Mouse (Mus musculus): ENCODE results near the gene Antxr2. TPM values are rescaled to one million over a fixed set of nuclear protein-coding genes. Genes with fewer than 3 reads are reported as not detected.
A peak's percentile ranks its signal among the peaks of the same experiment; 100 is the strongest.

The Antxr2 gene
- polyA plus RNA-seq, 1 experiment from 2014 or later: 56.1 TPM

DNA sequence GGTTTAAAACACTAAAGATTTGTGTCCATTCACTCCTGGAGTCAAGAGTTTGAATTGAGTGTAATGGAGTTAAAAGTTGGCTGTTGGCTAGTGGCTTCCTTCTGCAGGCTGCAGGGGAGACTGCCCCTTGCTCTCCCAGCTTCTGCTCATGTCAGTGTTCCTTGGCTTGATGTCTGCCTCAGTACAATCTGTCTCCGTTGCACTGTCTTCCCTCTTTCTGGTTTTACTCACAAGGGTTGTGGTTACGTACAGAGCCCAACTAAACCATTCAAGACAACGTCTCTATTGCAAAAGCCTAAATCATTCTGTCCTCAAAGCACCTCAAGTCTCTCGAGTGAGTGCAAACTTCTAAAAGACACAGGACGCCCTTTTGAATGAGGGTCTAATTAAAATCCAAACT, 73.3 kb downstream of the Antxr2 start:
- Histone ChIP-seq H3K27ac (no peak overlapping the region), H3K27me3 (no peaks in the 10 kb centered on the region), H3K9ac (no peak overlapping the region), H3K4me3 (no peak overlapping the region), H3K4me2 (no peak overlapping the region), H3K4me1 (replicated peaks) (no peaks in the 10 kb centered on the region), H3K36me3 (peaks cover 37% of the 10 kb centered on the region), H3K9me3 (replicated peaks) (no peaks in the 10 kb centered on the region)
- 82% methylated on average over 5 of the region's 5 CpGs for WGBS
- no peak for ATAC-seq (replicated peaks; ENCODE audit: insufficient number of reproducible peaks, insufficient read depth, low FRiP score, low read depth)

DNA sequence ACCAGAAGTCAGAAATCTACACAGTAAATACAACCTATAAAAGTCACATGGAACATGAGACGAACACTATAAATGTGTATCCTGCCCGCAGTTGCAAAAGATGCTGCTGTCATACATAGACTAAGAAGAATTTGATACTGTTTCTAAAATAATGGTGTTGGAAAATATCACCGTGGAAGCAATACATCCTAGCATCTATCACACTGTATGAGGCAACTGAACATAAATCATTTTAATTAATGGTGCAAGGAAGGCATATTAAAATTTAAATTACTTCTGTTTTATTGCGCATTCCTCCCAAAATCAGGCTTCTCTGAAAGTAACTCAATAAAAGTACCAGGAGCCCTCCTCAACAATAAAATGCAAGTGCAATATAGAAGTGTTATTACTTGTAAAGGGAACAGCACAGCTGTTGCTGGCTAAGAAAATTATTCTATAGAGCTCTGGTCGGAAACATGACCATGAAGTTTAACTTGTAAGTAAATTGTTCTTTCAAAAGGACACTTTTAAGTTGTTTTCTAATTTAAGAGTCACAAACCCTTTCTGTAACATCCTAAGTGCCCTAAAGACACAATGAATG, 76.6 kb downstream of the Antxr2 start:
- H3K27ac ChIP-seq: no peak overlapping the region
- no peak overlapping the region for H3K4me3 ChIP-seq
- H3K4me1 ChIP-seq (replicated peaks): no peaks in the 10 kb centered on the region
- no peaks in the 10 kb centered on the region for H3K27me3 ChIP-seq
- no peak for ATAC-seq (replicated peaks; ENCODE audit: insufficient number of reproducible peaks, insufficient read depth, low FRiP score, low read depth)
- WGBS: 86% methylated on average over 5 of the region's 5 CpGs
- H3K36me3 ChIP-seq: peaks cover 13% of the 10 kb centered on the region; the same call in 1 of the 2 replicates
- H3K9ac ChIP-seq: no peak overlapping the region
- no peak overlapping the region for H3K4me2 ChIP-seq
- H3K9me3 ChIP-seq (replicated peaks): no peaks in the 10 kb centered on the region

DNA sequence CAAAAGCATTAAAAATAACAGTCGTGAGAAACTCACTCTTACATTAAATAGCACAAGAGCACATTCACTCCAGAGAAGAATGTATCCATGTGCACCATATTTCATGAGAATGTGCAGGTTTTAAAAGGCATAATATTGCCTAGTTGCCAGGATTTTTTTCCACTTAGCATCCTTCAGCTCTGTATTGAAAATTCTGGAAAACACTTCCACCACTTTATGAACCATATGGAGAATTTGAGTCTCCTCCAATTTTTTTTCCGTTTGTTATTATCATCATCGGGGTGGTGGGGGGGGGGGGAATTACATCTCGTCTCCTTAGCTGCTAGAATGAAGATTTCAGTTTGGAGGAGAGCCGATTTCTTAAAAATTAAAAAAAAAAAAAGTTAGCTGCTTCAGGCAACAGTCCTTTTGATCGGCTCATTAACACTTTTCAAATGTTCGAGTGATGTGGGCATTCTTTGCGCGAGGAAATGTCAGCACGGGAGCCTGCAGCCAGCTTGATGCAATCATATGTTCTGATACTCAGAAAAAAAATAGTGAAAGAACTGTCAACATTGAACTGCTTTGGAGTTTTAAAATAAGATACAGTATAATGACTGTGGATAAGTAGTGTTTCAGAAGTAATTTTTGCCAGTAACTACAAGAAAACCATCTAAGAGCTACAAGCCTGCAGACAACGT, 77.5 kb downstream of the Antxr2 start:
- Histone ChIP-seq H3K36me3 (peaks cover 10% of the 10 kb centered on the region; the same call in 1 of the 2 replicates), H3K27ac (no peak overlapping the region), H3K4me2 (no peak overlapping the region), H3K27me3 (no peaks in the 10 kb centered on the region), H3K9ac (no peak overlapping the region), H3K4me1 (replicated peaks) (no peaks in the 10 kb centered on the region), H3K4me3 (no peak overlapping the region), H3K9me3 (replicated peaks) (no peaks in the 10 kb centered on the region)
- WGBS: 70% methylated on average over 11 of the region's 11 CpGs
- no peak for ATAC-seq (replicated peaks; ENCODE audit: insufficient number of reproducible peaks, insufficient read depth, low FRiP score, low read depth)

DNA sequence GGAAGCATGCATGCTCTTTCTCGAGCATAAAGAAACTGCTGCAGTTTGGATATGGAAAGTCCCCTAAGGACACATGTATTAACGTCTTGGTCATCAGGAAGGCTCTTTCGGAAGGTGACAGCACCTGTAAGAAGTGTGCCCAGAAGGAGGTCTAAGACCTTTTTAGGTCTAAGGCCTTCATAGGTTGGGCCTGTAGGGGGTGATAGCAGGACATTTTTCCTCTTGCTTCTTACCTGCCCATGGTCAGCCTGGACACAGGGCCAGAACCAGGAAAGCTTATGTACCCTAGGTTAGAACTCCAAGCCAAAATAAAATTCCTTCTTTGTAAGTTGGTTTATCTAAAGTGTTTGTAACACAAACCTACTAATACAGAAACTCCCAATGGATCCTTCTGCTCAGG, 83.6 kb downstream of the Antxr2 start:
- 73% methylated on average over 3 of the region's 3 CpGs for WGBS
- Histone ChIP-seq H3K4me3 (no peak overlapping the region), H3K4me2 (no peak overlapping the region), H3K4me1 (replicated peaks) (no peaks in the 10 kb centered on the region), H3K9me3 (replicated peaks) (no peaks in the 10 kb centered on the region), H3K27ac (no peak overlapping the region), H3K36me3 (peaks cover 12% of the 10 kb centered on the region; the same call in 1 of the 2 replicates), H3K27me3 (no peaks in the 10 kb centered on the region), H3K9ac (no peak overlapping the region)
- ATAC-seq (replicated peaks; ENCODE audit: insufficient number of reproducible peaks, insufficient read depth, low FRiP score, low read depth): no peak

DNA sequence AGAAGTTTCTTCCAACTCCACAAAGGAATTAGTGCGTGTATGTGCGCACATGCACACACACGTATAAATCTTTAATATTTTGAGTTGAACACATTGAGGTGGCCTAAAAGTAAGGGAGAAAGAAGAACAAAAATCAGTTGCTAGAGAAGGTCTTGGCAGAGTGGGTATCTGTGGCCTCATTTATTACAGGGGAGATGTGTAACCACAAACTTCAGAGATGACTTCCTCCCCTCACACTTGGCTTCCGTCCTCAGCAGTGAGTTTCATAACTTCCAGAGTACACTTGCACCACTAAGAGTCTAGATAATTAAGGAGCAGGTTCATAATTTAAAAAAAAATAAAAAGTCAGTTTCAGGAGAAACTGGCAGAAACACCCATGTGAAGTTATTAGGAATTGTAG, 84.6 kb downstream of the Antxr2 start:
- H3K9ac ChIP-seq: no peak overlapping the region
- H3K36me3 ChIP-seq: peaks cover 12% of the 10 kb centered on the region; the same call in 1 of the 2 replicates
- no peaks in the 10 kb centered on the region for H3K4me1 ChIP-seq (replicated peaks)
- no peak overlapping the region for H3K4me2 ChIP-seq
- no peak overlapping the region for H3K4me3 ChIP-seq
- no peak overlapping the region for H3K27ac ChIP-seq
- WGBS: 87% methylated on average over 4 of the region's 4 CpGs
- no peaks in the 10 kb centered on the region for H3K27me3 ChIP-seq
- ATAC-seq (replicated peaks; ENCODE audit: insufficient number of reproducible peaks, insufficient read depth, low FRiP score, low read depth): no peak
- no peaks in the 10 kb centered on the region for H3K9me3 ChIP-seq (replicated peaks)

DNA sequence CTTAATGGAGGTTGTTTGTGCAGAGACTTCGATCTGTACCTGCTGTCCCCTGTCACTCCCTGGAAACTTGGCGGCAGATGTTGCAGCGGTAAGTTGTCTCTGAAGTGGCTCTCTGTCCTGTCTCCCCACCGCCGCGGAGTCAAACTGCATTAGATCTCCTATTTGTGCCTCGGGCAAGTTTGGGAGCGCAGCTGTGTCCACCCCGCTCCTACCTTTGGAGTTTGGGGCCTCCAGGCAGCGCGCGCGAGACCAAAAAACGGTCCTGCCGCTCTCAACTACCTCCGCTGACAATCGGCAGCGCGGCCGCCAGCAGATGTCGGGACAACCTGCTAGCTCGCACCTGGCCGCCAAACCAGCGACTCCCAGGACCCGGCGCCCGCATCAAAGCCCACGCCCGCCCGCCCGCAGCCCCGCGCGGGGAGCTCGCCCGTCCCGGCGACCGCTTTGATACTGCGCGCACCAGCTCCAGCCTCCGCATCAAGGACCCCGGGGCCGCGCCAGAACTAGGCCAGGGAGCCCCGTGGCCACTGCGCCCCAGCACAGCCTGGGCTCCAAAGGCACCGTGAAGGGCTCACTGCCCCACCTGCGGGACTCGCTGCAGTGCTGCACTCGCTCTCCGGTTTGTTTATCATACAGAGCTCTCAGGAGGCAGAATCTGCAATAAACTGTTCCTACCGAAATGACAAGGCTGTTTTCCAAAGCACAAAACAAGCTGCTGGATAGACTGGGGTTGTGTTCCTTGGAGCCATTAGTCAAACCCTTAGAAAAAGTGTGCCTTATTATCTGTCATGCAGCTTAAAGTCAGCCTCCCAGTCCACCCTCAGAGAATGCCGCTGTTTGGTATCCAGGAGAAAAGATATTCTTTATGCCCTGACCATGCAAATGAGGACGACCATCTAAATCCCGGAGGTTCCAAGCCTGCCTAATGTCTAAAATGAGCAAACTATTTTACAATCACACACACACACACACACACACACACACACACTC, 95.4 kb downstream of the Antxr2 start:
- H3K9ac ChIP-seq: peak overlapping the region; percentile 56
- H3K4me2 ChIP-seq: peak overlapping the region; percentile 86
- peak overlapping the region; percentile 52 for H3K4me3 ChIP-seq
- WGBS: 9% methylated on average over 56 of the region's 56 CpGs
- ATAC-seq (replicated peaks; ENCODE audit: insufficient number of reproducible peaks, insufficient read depth, low FRiP score, low read depth): peak; percentile 43; the same call in 1 of the 2 replicates
- H3K9me3 ChIP-seq (replicated peaks): no peaks in the 10 kb centered on the region
- peaks cover 22% of the 10 kb centered on the region for H3K36me3 ChIP-seq
- no peak overlapping the region for H3K27ac ChIP-seq
- no peaks in the 10 kb centered on the region for H3K27me3 ChIP-seq
- H3K4me1 ChIP-seq (replicated peaks): peaks cover 9% of the 10 kb centered on the region; the same call in 1 of the 2 replicates

DNA sequence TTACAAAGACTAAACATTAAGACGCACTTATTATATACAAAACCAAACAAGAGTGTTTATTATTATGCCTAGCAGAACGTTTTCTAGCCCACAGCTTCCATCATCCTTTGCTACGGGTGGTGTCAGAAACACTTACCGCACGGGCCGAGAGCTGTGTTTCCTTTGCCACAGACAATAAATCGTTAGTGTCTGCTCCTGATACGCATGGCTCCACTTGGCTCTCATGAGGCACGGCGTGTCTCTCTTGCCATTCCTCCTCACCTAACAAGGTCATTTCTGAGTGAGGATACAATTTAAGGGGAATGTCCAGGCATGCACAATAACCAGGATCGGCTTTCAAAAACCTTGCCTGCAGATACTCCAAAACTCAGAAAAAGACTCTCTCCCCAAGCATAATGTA, 113.2 kb downstream of the Antxr2 start:
- no peak overlapping the region for H3K4me2 ChIP-seq
- H3K4me1 ChIP-seq (replicated peaks): no peaks in the 10 kb centered on the region
- no peak overlapping the region for H3K9ac ChIP-seq
- peaks cover 13% of the 10 kb centered on the region; the same call in 1 of the 2 replicates for H3K36me3 ChIP-seq
- H3K4me3 ChIP-seq: no peak overlapping the region
- ATAC-seq (replicated peaks; ENCODE audit: insufficient number of reproducible peaks, insufficient read depth, low FRiP score, low read depth): no peak
- WGBS: 79% methylated on average over 11 of the region's 11 CpGs
- no peaks in the 10 kb centered on the region for H3K27me3 ChIP-seq
- no peak overlapping the region for H3K27ac ChIP-seq
- H3K9me3 ChIP-seq (replicated peaks): no peaks in the 10 kb centered on the region

DNA sequence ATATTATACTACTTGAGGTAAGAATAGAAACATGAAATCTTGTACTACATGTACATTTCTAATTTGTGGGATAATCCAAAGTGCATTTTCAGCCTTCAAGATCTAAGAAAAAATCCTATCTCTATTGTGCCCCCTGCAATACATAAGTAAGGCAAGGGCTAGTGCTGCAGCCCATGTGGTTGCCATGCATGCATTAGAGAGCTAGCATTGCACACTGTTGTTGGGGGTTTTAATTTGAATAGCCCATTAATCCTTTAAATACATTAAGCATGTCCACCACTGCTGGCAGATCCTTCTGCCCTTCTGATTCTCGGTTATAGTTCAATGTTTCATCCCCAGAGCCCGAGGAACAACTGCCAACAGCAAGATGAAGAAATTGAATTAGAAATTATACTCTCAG, 116.0 kb downstream of the Antxr2 start:
- no peak overlapping the region for H3K4me3 ChIP-seq
- no peak overlapping the region for H3K27ac ChIP-seq
- H3K27me3 ChIP-seq: no peaks in the 10 kb centered on the region
- no peaks in the 10 kb centered on the region for H3K9me3 ChIP-seq (replicated peaks)
- peaks cover under 1% of the 10 kb centered on the region; the same call in 1 of the 2 replicates for H3K36me3 ChIP-seq
- no peak overlapping the region for H3K4me2 ChIP-seq
- no peak overlapping the region for H3K9ac ChIP-seq
- H3K4me1 ChIP-seq (replicated peaks): no peaks in the 10 kb centered on the region
- WGBS: 85% methylated on average over 2 of the region's 2 CpGs
- ATAC-seq (replicated peaks; ENCODE audit: insufficient number of reproducible peaks, insufficient read depth, low FRiP score, low read depth): no peak

DNA sequence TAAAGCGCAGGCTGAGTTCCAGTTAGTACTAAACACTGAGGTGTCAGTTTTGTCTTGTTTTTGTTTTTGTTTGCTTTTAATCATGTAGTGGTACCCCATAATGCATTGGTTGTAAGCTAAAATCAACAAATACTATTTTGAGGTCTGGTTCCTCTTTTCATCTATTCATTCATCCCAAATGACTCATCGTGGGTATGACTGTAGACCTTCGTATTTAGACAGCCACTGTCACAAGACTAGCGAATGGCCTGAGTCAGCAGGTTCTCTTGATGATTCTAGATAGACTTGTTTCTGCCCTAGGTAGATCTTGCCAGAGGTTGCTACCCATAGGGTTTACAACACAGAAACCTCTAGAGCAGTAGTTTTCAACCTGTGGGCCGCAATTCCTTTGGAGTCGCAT, 116.9 kb downstream of the Antxr2 start:
- Histone ChIP-seq H3K4me1 (replicated peaks) (no peaks in the 10 kb centered on the region), H3K9ac (no peak overlapping the region), H3K4me2 (no peak overlapping the region), H3K27me3 (no peaks in the 10 kb centered on the region), H3K27ac (no peak overlapping the region), H3K36me3 (no peaks in the 10 kb centered on the region), H3K9me3 (replicated peaks) (no peaks in the 10 kb centered on the region), H3K4me3 (no peak overlapping the region)
- 91% methylated on average over 6 of the region's 6 CpGs for WGBS
- ATAC-seq (replicated peaks; ENCODE audit: insufficient number of reproducible peaks, insufficient read depth, low FRiP score, low read depth): no peak

DNA sequence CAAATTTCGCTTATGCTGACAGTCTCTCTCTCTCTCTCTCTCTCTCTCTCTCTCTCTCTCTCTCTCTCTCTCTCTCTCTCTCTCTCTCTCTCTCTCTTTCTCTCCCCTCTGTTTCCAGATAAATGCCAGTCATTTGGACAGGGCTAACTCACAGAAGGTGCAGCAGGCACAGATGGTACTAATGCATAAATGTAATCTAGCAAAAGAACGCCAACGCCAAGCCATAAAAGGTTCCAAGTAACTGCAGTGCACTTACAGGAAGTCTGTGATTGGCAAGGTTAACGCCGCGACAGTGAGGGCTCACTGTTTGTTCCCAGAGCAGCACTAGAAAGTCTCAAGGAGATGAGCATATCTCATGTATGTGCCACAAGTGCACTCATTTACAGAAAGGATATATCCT, 123.4 kb downstream of the Antxr2 start:
- ATAC-seq (replicated peaks; ENCODE audit: insufficient number of reproducible peaks, insufficient read depth, low FRiP score, low read depth): no peak
- Histone ChIP-seq H3K9ac (no peak overlapping the region), H3K27ac (no peak overlapping the region), H3K4me2 (no peak overlapping the region), H3K4me1 (replicated peaks) (peaks cover 5% of the 10 kb centered on the region), H3K36me3 (no peaks in the 10 kb centered on the region), H3K9me3 (replicated peaks) (no peaks in the 10 kb centered on the region), H3K4me3 (no peak overlapping the region), H3K27me3 (no peaks in the 10 kb centered on the region)
- WGBS: 59% methylated on average over 6 of the region's 6 CpGs

DNA sequence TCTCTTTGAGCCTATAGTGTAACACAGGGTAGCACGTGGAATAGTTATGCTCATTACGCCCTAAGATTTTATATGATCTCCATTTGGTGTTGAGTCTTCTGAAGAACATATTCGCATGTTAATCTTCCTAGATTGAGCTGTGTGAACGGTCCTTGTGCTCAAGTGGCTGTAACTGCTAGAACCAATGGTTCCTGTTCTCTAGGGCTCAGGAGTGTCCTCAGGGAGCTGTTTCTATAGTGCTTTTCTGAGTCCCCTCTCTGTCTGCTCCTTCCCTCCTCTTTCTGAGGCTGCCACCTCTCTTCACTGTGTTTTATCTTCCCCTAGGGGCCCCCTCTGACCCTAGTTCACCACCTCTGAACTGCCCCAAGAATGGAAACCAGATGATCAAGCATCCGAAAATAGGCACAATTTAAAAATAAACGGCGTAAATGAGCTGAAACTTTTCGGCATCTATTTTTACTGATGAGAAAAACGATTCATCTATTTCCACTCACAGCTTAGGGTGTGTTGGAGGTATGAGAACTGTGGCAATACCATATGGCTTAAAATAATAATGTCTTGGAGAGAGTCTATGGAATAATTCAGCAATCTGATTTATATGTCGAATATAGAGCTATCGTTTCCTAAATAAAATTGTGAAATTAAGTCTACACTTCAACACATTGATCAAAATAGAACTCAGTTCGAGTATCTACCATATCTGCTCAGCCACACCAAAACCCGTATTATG, 124.1 kb downstream of the Antxr2 start:
- Histone ChIP-seq H3K36me3 (no peaks in the 10 kb centered on the region), H3K4me3 (no peak overlapping the region), H3K4me1 (replicated peaks) (peaks cover 5% of the 10 kb centered on the region), H3K9ac (no peak overlapping the region), H3K27ac (no peak overlapping the region), H3K9me3 (replicated peaks) (no peaks in the 10 kb centered on the region), H3K27me3 (no peaks in the 10 kb centered on the region), H3K4me2 (no peak overlapping the region)
- WGBS: 68% methylated on average over 13 of the region's 13 CpGs
- ATAC-seq (replicated peaks; ENCODE audit: insufficient number of reproducible peaks, insufficient read depth, low FRiP score, low read depth): no peak
